Mouse (Mus musculus) intestine, postnatal 0 days (tissue): Measurements from ENCODE around the gene Zic2. TPM values are rescaled to one million over a fixed set of nuclear protein-coding genes. Genes with fewer than 3 reads are reported as not detected.
"Not testable (repeated sequence)": the region's sequence is repeated elsewhere in the genome, so short reads cannot be mapped to it uniquely, and the experiment has no call there.

Source experiments
- ATAC-seq: fragments of 200-750 bp; cut with Nextera tagmentation; 2 replicates; pipeline ENCODE4 v1.8.0; 2017; ENCODE audit warnings: mild to moderate bottlenecking, moderate TSS enrichment, moderate library complexity
- H3K27ac ChIP-seq: fragments of 300-500 bp; sonication (generic); 2 replicates; pipeline ENCODE4 v1.5.1; 2014; ENCODE audit warnings: mild to moderate bottlenecking, low read depth, low read length, moderate library complexity
- H3K27me3 ChIP-seq: fragments of 300-500 bp; sonication (generic); replicated peaks from 2 replicates; pipeline ENCODE4 v1.6.1; 2014; ENCODE audit warnings: low read length, mixed read lengths; ENCODE audit not compliant: control insufficient read depth, insufficient read depth
- H3K36me3 ChIP-seq: fragments of 300-500 bp; sonication (generic); 2 replicates; pipeline ENCODE4 v1.6.1; 2014; ENCODE audit warnings: mild to moderate bottlenecking, moderate library complexity; ENCODE audit not compliant: control insufficient read depth, insufficient read depth
- H3K4me1 ChIP-seq: fragments of 300-500 bp; sonication (generic); replicated peaks from 2 replicates; pipeline ENCODE4 v1.6.1; 2014; ENCODE audit warnings: antibody characterized with exemption, low read length, mixed read lengths; ENCODE audit not compliant: control insufficient read depth, insufficient read depth
- H3K4me2 ChIP-seq: fragments of 300-500 bp; sonication (generic); replicated peaks from 2 replicates; pipeline ENCODE4 v1.6.1; 2014; ENCODE audit warnings: low read depth, mild to moderate bottlenecking, moderate library complexity
- H3K4me3 ChIP-seq: fragments of 300-500 bp; sonication (generic); 2 replicates; pipeline ENCODE4 v1.5.1; 2014; ENCODE audit warnings: low read depth, low read length
- H3K9ac ChIP-seq: fragments of 300-500 bp; sonication (generic); 2 replicates; pipeline ENCODE4 v1.6.1; 2014; ENCODE audit warnings: mild to moderate bottlenecking, low read depth, low read length
- H3K9me3 ChIP-seq: fragments of 300-500 bp; sonication (generic); 2 replicates; pipeline ENCODE4 v1.6.1; 2016; ENCODE audit warnings: mixed run types; ENCODE audit not compliant: control insufficient read depth
- CTCF ChIP-seq: sonication (generic); IDR thresholded peaks from 2 replicates; pipeline ENCODE4 v1.5.1; 2016; ENCODE audit warnings: low read depth, mild to moderate bottlenecking, control low read depth, antibody characterized with exemption, moderate library complexity
- WGBS: fragments of 180-500 bp; shearing (Covaris S2); extraction: QIAGEN DNeasy Blood & Tissue Kit; methylation state at CpG from one replicate; pipeline ENCODE4 v1.1.7; 2014; 5-methylcytosine and 5-hydroxymethylcytosine counted together
- polyA plus RNA-seq: library from polyadenylated mRNA; unstranded; fragments of >200 nt; fragmentation: Nextera tagmentation; extraction: Ambion mirVana; gene quantifications from 2 replicates; pipeline ENCODE4 v1.2.1, GENCODE M21; 2015

Zic2 gene
- polyA plus RNA-seq, 1 experiment from 2014 or later = not detected

GRCm38 (mm10) chr14:122460226-122460625 lies 15.0 kb upstream of the Zic2 start:
- Histone ChIP-seq H3K27ac (no peak overlapping the region), H3K4me1 (peaks cover 7% of the 10 kb centered on the region; the same call in 1 of the 2 replicates), H3K4me2 (no peak overlapping the region), H3K9ac (no peak overlapping the region), H3K27me3 (peaks cover 67% of the 10 kb centered on the region), H3K9me3 (no peaks in the 10 kb centered on the region), H3K36me3 (no peaks in the 10 kb centered on the region), H3K4me3 (no peak overlapping the region)
- ATAC-seq = no peak
- no peak for TF ChIP-seq CTCF
- WGBS = 59% methylated on average over 5 of the region's 5 CpGs

GRCm38 (mm10) chr14:122461500-122461899 lies 13.7 kb upstream of the Zic2 start:
- no peak overlapping the region for H3K27ac ChIP-seq
- no peak for TF ChIP-seq CTCF
- H3K9me3 ChIP-seq = no peaks in the 10 kb centered on the region
- H3K27me3 ChIP-seq = peaks cover 67% of the 10 kb centered on the region
- no peak overlapping the region for H3K9ac ChIP-seq
- H3K36me3 ChIP-seq = no peaks in the 10 kb centered on the region
- H3K4me3 ChIP-seq = no peak overlapping the region
- no peak for ATAC-seq
- 42% methylated on average over 3 of the region's 3 CpGs for WGBS
- peaks cover 8% of the 10 kb centered on the region; the same call in 1 of the 2 replicates for H3K4me1 ChIP-seq
- no peak overlapping the region for H3K4me2 ChIP-seq

GRCm38 (mm10) chr14:122461966-122462365 lies 13.3 kb upstream of the Zic2 start:
- no peak overlapping the region for H3K27ac ChIP-seq
- TF ChIP-seq CTCF = no peak
- no peaks in the 10 kb centered on the region for H3K9me3 ChIP-seq
- no peak overlapping the region for H3K4me3 ChIP-seq
- peaks cover 8% of the 10 kb centered on the region; the same call in 1 of the 2 replicates for H3K4me1 ChIP-seq
- H3K9ac ChIP-seq = no peak overlapping the region
- H3K27me3 ChIP-seq = peaks cover 71% of the 10 kb centered on the region
- H3K4me2 ChIP-seq = no peak overlapping the region
- 36% methylated on average over 9 of the region's 9 CpGs for WGBS
- H3K36me3 ChIP-seq = no peaks in the 10 kb centered on the region
- no peak for ATAC-seq

DNA sequence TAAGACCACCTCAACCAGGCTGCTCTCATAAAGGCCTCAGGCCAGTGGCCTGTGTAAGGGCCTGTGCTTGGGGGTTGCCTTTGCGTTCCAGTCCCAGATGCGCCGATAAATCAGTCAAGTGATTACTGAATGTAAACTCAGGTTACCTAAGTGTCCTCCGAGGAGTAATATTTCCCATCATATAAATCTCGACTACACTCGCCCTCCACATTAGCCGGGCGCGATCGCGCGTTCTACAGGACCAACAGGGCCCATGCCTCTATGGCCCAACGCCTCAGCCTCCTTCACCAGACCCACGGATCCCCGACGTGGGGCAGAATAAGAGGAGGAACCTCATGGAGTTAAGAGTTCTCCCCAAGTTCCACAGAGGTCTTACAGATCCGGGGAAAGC lies 12.6 kb upstream of the Zic2 start:
- H3K4me3 ChIP-seq = no peak overlapping the region
- H3K27me3 ChIP-seq = peaks cover 78% of the 10 kb centered on the region
- H3K9me3 ChIP-seq = no peaks in the 10 kb centered on the region
- H3K27ac ChIP-seq = no peak overlapping the region
- no peak for ATAC-seq
- no peak for TF ChIP-seq CTCF
- 21% methylated on average over 17 of the region's 17 CpGs for WGBS
- H3K36me3 ChIP-seq = no peaks in the 10 kb centered on the region
- H3K9ac ChIP-seq = no peak overlapping the region
- peaks cover 8% of the 10 kb centered on the region; the same call in 1 of the 2 replicates for H3K4me1 ChIP-seq
- H3K4me2 ChIP-seq = no peak overlapping the region

DNA sequence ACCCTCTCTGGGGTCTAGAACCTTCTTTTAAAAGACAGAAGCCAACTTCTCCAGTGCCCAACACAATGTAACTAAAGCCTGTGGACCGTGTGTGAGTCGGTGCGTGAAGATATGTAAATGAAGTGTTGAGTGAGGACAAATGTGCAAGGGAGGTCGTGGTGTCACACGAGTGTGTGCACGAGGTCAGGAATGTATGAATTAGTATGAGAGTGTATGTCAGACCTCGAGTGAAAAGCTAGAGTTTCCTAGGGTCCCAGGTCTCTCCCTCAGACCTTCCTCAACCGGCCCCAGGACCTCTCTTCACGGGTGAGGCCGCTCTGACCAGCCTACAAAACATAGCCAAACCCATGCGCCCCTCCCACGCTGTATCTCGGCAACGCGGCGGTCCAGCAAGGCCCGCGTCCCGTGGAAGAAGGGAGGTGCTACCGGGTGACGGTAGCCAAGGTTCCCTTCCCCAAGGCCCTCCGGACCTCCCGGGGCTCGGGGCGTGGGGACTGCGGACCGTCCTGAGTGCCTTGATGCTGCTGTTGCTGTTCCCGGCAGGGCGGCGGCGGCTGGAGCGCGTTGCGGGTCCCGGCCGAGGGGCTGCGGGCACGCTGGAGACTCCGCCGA lies 12.0 kb upstream of the Zic2 start:
- peaks cover 8% of the 10 kb centered on the region; the same call in 1 of the 2 replicates for H3K4me1 ChIP-seq
- H3K9ac ChIP-seq = no peak overlapping the region
- no peak for ATAC-seq
- H3K36me3 ChIP-seq = no peaks in the 10 kb centered on the region
- H3K4me2 ChIP-seq = peak overlapping the region; percentile 91
- WGBS = 1% methylated on average over 39 of the region's 40 CpGs
- peak overlapping the region; percentile 52 for H3K4me3 ChIP-seq
- no peak overlapping the region for H3K27ac ChIP-seq
- TF ChIP-seq CTCF = no peak
- H3K27me3 ChIP-seq = peaks cover 83% of the 10 kb centered on the region
- H3K9me3 ChIP-seq = no peaks in the 10 kb centered on the region

DNA sequence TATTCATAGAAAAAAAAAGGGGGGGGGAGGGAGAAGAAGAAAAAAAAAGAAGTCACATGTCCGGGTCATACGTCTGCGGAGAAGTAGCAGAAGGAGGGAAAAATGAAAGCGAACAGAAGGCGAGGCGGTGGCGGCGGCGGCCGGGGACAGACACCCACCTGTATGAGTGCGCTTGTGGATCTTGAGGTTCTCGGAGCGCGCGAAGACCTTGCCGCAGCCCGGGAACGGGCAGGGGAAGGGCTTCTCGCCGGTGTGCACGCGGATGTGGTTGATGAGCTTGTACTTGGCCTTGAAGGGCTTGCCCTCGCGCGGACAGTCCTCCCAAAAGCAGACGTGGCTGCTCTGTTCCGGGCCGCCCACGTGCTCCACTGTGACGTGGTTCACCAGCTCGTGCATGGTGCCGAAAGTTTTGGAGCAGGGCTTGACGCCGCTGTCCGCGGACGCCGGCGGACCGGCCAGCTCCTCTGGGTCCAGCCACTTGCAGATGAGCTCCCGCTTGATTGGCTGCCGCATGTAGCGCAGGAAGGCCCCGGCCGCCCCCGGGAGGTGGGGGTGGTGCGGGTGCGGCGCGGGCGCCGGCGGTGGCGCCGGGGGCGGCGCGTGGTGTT lies 11.4 kb upstream of the Zic2 start:
- H3K9me3 ChIP-seq, H3K27ac ChIP-seq, H3K9ac ChIP-seq, H3K36me3 ChIP-seq, H3K4me1 ChIP-seq: not testable (repeated sequence)
- peak overlapping the region; percentile 91 for H3K4me2 ChIP-seq
- WGBS = under 1% methylated on average over 37 of the region's 58 CpGs
- H3K4me3 ChIP-seq = peak overlapping the region; percentile 52
- H3K27me3 ChIP-seq = peaks cover 89% of the 10 kb centered on the region
- ATAC-seq = peak; percentile 29; the same call in 1 of the 2 replicates
